Mouse (Mus musculus): ENCODE measurements around the gene St6galnac6. TPM values are rescaled to one million over a fixed set of nuclear protein-coding genes. Genes with fewer than 3 reads are reported as not detected.

The St6galnac6 gene
- polyA plus RNA-seq, 1 experiment from 2014 or later = 17.3 TPM

- Histone ChIP-seq H3K4me3 (no peak overlapping the region; the same call in 1 of the 2 replicates), H3K36me3 (replicated peaks) (peaks cover 17% of the 10 kb centered on the region), H3K27ac (replicated peaks) (no peak overlapping the region), H3K27me3 (replicated peaks; ENCODE audit: low read depth, poor library complexity, severe bottlenecking) (peaks cover 15% of the 10 kb centered on the region), H3K4me1 (peaks cover 39% of the 10 kb centered on the region), H3K9me3 (no peaks in the 10 kb centered on the region)
- no peak for DNase-seq (ENCODE audit: low spot score)
- WGBS = 71% methylated on average over 11 of the region's 11 CpGs
Observed at GRCm38 (mm10) chr2:32589213-32589795, 10.2 kb upstream of the St6galnac6 start.

GRCm38 (mm10) chr2:32590224-32590623, 9.3 kb upstream of the St6galnac6 start:
- Histone ChIP-seq H3K9me3 (no peaks in the 10 kb centered on the region), H3K4me3 (no peak overlapping the region), H3K27ac (replicated peaks) (no peak overlapping the region; the same call in 1 of the 2 replicates), H3K27me3 (replicated peaks; ENCODE audit: low read depth, poor library complexity, severe bottlenecking) (peaks cover 15% of the 10 kb centered on the region), H3K4me1 (peaks cover 39% of the 10 kb centered on the region), H3K36me3 (replicated peaks) (peaks cover 27% of the 10 kb centered on the region)
- no peak for DNase-seq (ENCODE audit: low spot score)
- 73% methylated on average over 10 of the region's 10 CpGs for WGBS

DNA sequence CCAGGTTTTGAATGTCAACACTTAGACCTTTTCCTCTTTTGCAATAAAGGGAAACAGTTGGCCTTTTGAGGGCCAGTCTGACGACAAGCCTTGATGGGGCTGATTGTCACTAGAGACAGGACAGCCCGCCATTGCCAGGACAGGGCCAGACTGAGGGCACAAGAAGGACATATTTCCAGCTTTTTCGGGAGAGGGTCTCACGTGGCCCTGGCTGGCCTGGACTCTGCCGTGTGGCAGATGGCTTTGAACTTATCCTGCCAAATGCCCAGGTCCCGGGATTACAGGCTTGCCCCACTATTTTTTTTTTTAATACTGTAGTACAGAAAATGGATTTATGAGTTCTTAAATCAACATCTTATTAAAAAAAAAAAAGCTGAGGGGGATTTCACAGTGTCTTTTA, 8.3 kb upstream of the St6galnac6 start:
- DNase-seq (ENCODE audit: low spot score) = no peak
- peaks cover 39% of the 10 kb centered on the region for H3K4me1 ChIP-seq
- H3K27me3 ChIP-seq (replicated peaks; ENCODE audit: low read depth, poor library complexity, severe bottlenecking) = peaks cover 9% of the 10 kb centered on the region
- 70% methylated on average over 6 of the region's 6 CpGs for WGBS
- no peaks in the 10 kb centered on the region for H3K9me3 ChIP-seq
- peaks cover 36% of the 10 kb centered on the region for H3K36me3 ChIP-seq (replicated peaks)
- no peak overlapping the region for H3K4me3 ChIP-seq
- no peak overlapping the region for H3K27ac ChIP-seq (replicated peaks)

DNA sequence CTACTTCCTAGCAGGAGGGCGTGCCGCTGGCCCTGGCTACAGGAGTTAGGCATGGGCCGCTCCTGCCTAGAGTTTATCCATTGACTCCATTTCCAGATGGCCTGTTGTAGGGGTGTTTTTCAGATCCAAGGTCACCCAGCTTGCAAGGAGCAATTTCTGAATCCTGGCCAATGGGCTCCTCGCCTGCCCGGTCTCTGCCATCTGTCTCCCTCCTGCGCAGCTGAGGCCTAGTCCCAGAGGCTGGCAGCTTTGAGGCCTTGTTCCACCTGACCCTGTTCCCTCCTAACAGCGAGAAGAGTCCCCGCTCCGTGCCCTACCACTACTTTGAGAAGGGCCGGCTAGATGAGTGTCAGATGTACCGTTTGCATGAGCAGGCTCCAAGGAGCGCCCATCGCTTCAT, 2.8 kb upstream of the St6galnac6 start:
- Histone ChIP-seq H3K4me1 (peaks cover 9% of the 10 kb centered on the region), H3K27me3 (replicated peaks; ENCODE audit: low read depth, poor library complexity, severe bottlenecking) (no peaks in the 10 kb centered on the region), H3K36me3 (replicated peaks) (peaks cover 43% of the 10 kb centered on the region), H3K27ac (replicated peaks) (no peak overlapping the region), H3K4me3 (no peak overlapping the region), H3K9me3 (no peaks in the 10 kb centered on the region)
- 95% methylated on average over 13 of the region's 13 CpGs for WGBS
- no peak for DNase-seq (ENCODE audit: low spot score)

DNA sequence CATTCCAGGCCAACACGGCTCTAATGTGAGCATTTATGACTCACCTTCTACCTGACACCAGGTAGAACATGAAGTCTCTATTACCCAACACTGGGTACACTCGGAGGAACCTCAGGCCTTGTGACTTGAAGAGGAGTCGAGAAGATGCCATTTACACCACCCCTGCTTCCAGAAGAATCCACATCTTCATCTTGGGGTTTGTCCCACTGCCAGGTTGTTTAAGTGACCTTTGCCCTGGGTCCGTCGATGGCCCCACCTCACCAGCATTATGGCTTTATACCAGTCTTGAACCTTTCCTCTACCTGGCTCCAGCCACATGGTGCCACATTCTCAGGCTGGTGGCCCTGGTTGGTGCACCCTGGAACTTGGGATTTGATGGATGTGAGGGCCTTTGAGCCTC, 2.3 kb upstream of the St6galnac6 start:
- no peak overlapping the region for H3K4me3 ChIP-seq
- H3K4me1 ChIP-seq = peaks cover 14% of the 10 kb centered on the region
- DNase-seq (ENCODE audit: low spot score) = no peak
- H3K27ac ChIP-seq (replicated peaks) = no peak overlapping the region
- H3K27me3 ChIP-seq (replicated peaks; ENCODE audit: low read depth, poor library complexity, severe bottlenecking) = no peaks in the 10 kb centered on the region
- 90% methylated on average over 5 of the region's 5 CpGs for WGBS
- H3K9me3 ChIP-seq = no peaks in the 10 kb centered on the region
- peaks cover 43% of the 10 kb centered on the region for H3K36me3 ChIP-seq (replicated peaks)

- H3K4me1 ChIP-seq = peaks cover 19% of the 10 kb centered on the region
- H3K9me3 ChIP-seq = no peaks in the 10 kb centered on the region
- H3K27ac ChIP-seq (replicated peaks) = no peak overlapping the region
- no peak for DNase-seq (ENCODE audit: low spot score)
- WGBS = 87% methylated on average over 5 of the region's 5 CpGs
- no peaks in the 10 kb centered on the region for H3K27me3 ChIP-seq (replicated peaks; ENCODE audit: low read depth, poor library complexity, severe bottlenecking)
- peaks cover 43% of the 10 kb centered on the region for H3K36me3 ChIP-seq (replicated peaks)
- no peak overlapping the region for H3K4me3 ChIP-seq
Observed at GRCm38 (mm10) chr2:32597699-32598098, 1.8 kb upstream of the St6galnac6 start.

DNA sequence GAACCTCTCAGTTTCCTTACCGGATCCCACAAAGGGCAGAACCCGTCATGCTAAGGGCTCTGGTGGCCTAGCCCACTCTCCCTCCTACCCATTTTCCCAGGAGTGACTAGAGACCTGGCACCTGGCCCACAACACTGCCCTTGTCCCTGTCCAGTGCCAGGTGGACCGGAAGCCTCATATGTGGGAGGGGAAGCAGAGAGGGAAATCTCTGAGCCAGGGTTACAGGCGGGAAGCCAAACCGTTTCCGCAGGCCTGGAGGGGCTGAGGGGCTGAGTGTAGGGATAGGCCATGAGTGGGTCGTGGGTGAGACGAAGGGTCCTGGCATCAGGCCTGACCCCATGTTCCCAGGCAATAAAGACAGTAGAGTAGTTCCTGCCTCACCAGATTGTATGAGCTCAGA, 1.0 kb upstream of the St6galnac6 start:
- peaks cover 42% of the 10 kb centered on the region for H3K36me3 ChIP-seq (replicated peaks)
- no peaks in the 10 kb centered on the region for H3K9me3 ChIP-seq
- no peak overlapping the region for H3K27ac ChIP-seq (replicated peaks)
- no peak overlapping the region for H3K4me3 ChIP-seq
- H3K27me3 ChIP-seq (replicated peaks; ENCODE audit: low read depth, poor library complexity, severe bottlenecking) = no peaks in the 10 kb centered on the region
- H3K4me1 ChIP-seq = peaks cover 19% of the 10 kb centered on the region
- 89% methylated on average over 8 of the region's 8 CpGs for WGBS
- no peak for DNase-seq (ENCODE audit: low spot score)

GRCm38 (mm10) chr2:32601417-32602065, 2.0 kb downstream of the St6galnac6 start:
- peaks cover 24% of the 10 kb centered on the region for H3K4me1 ChIP-seq
- no peak overlapping the region for H3K4me3 ChIP-seq
- peak overlapping the region; percentile 78 for H3K27ac ChIP-seq (replicated peaks)
- 43% methylated on average over 8 of the region's 8 CpGs for WGBS
- H3K9me3 ChIP-seq = no peaks in the 10 kb centered on the region
- H3K27me3 ChIP-seq (replicated peaks; ENCODE audit: low read depth, poor library complexity, severe bottlenecking) = no peaks in the 10 kb centered on the region
- peak; percentile 52 for DNase-seq (ENCODE audit: low spot score)
- peaks cover 15% of the 10 kb centered on the region for H3K36me3 ChIP-seq (replicated peaks)

DNA sequence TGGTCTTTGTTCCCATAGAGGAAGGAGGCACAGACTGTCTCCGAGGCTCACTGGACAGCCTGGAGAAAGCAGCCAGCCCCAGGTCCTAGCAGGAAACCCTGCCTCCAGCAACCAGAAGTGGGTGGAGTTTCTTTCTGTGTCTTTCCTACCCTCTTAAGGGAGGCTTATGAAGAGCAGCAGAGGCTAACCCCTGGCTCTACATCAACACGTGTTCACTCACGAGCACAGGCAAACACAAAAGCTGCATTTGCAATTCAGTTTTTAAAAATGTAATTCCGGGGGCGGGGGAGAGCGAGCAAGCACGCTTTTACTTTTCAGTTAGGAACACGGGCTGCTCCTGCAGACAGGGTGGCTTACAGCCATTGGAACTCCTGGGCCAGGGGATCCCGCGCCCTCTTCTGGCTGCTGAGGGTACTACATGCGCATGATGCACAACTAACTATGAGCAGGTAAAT, 3.1 kb downstream of the St6galnac6 start:
- Histone ChIP-seq H3K36me3 (replicated peaks) (peaks cover 4% of the 10 kb centered on the region), H3K9me3 (no peaks in the 10 kb centered on the region), H3K27ac (replicated peaks) (peak overlapping the region; percentile 78), H3K27me3 (replicated peaks; ENCODE audit: low read depth, poor library complexity, severe bottlenecking) (0 out of 2 replicates have a peak, but pooled peaks cover 2% of the 10 kb centered on the region), H3K4me3 (peak overlapping the region; percentile 55), H3K4me1 (peaks cover 35% of the 10 kb centered on the region)
- under 1% methylated on average over 11 of the region's 11 CpGs for WGBS
- peak; percentile 92 for DNase-seq (ENCODE audit: low spot score)

DNA sequence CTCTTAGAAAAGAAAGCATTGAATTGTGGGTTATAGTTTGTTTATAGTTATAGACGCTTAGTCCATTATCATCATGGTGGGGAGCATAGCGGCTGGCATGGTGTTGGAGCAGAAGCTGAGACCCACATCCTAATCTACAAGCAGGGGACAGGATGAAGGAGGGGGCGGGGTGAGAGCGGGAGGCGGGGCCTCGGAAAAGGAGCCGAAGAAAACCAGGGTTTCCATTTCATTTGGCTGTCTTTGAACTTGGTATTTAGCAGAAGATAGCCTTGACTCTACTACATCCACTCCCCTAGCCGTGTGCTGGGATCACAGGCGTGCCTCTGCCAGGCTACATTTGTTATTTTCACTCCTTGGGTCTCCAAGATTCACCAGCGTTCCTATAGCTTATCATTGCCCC, 5.1 kb downstream of the St6galnac6 start:
- WGBS = 52% methylated on average over 10 of the region's 10 CpGs

DNA sequence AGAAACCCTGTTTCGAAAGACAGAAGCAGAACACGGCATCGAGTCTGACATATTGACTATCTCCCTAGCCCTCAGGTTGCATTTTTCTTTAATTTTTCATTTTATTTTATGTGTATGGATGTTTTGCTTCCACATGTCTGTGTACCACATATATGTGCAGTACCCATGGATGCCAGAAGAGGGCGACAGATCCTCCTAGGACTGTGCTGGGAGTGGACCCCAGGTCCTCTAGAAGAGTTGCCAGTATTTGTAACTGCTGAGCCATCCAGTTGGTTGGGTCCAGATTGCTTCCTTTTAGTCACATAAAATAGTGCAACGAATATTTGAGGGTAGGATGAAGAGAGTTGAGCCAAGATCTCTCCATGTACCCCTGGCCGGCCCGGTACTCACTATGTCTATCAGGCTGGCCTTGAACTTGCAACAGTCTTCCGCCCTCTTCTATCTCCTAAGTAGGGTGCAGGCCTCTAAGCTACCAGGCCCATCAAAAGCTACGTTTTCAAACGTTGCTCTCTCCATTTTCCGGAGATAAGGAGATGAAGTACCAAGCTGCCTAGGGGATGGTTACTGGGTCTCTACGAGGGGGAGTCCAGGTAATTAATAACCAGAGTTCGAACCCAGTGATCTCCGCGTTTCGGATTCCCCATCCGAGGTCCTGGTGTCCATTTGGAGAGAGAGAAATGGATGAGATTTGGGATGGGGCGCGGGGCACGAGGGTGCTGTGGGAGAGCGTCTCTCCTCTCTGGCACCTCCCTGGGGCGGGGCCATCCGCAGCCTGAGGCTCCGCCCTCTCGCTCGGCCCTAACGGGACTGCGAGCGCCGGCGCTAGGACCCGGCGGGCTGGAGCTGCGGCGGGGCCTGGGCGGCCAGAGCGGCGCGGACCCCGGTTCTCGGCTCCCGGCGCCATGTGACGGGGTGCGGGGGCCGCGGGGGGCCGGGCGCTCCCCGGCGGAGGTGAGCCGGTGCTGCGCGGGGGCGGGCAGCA, 6.9 kb downstream of the St6galnac6 start:
- peak; percentile 90 for DNase-seq (ENCODE audit: low spot score)
- peaks cover 65% of the 10 kb centered on the region for H3K4me1 ChIP-seq
- no peaks in the 10 kb centered on the region for H3K9me3 ChIP-seq
- peak overlapping the region; percentile 91 for H3K27ac ChIP-seq (replicated peaks)
- 0 out of 2 replicates have a peak, but pooled peaks cover 6% of the 10 kb centered on the region for H3K27me3 ChIP-seq (replicated peaks; ENCODE audit: low read depth, poor library complexity, severe bottlenecking)
- WGBS = 11% methylated on average over 55 of the region's 55 CpGs
- peak overlapping the region; percentile 81 for H3K4me3 ChIP-seq
- no peaks in the 10 kb centered on the region for H3K36me3 ChIP-seq (replicated peaks)

More for the DNA sequence above, 5.1 kb downstream of the St6galnac6 start:
- Histone ChIP-seq H3K9me3 (no peaks in the 10 kb centered on the region), H3K36me3 (replicated peaks) (no peaks in the 10 kb centered on the region), H3K27ac (replicated peaks) (no peak overlapping the region), H3K4me3 (no peak overlapping the region), H3K4me1 (peaks cover 53% of the 10 kb centered on the region), H3K27me3 (replicated peaks; ENCODE audit: low read depth, poor library complexity, severe bottlenecking) (0 out of 2 replicates have a peak, but pooled peaks cover 6% of the 10 kb centered on the region)
- no peak for DNase-seq (ENCODE audit: low spot score)

DNA sequence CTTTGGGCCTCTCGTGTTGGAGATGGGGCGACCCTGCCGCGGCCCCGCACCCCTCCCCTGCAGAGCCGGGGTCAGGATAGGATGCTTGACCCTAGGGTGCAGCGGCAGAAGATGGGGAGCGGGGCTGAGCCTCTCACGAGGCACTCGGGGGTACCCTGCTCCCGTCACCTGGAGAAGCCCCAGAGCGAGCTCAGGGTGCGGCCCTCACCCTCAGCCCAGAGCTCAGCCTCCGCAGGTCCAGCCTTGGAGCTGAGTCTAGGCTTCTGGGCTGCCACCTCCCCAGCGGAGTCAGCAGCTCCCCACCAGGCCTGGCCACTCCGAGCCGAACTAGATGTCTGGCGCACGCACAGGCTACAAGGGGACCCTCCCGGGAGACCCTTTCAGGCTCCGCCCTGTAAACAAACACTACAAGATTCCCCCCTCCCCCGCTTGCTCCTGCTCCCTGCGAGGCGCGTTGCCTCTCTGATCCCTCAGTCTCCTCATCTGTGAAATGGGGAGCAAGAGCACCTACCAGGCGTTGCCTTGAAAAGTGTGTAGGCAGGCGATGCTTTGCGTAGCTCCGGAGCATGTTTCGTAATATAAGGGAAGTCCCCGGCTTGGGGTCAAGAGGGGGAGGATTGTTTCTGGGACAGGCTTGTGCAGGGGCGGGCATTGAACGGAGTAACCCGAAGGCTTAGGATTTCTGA, 7.9 kb downstream of the St6galnac6 start:
- peaks cover 8% of the 10 kb centered on the region for H3K36me3 ChIP-seq (replicated peaks)
- DNase-seq (ENCODE audit: low spot score) = peak; percentile 79
- H3K4me3 ChIP-seq = peak overlapping the region; percentile 81
- H3K27me3 ChIP-seq (replicated peaks; ENCODE audit: low read depth, poor library complexity, severe bottlenecking) = 0 out of 2 replicates have a peak, but pooled peaks cover 6% of the 10 kb centered on the region
- peak overlapping the region; percentile 91 for H3K27ac ChIP-seq (replicated peaks)
- peaks cover 58% of the 10 kb centered on the region for H3K4me1 ChIP-seq
- WGBS = 6% methylated on average over 34 of the region's 34 CpGs
- peaks cover 2% of the 10 kb centered on the region; the same call in 1 of the 2 replicates for H3K9me3 ChIP-seq
